Comparison of ENCODE assay signal across 7 mouse cellular contexts in the genomic region with DNA sequence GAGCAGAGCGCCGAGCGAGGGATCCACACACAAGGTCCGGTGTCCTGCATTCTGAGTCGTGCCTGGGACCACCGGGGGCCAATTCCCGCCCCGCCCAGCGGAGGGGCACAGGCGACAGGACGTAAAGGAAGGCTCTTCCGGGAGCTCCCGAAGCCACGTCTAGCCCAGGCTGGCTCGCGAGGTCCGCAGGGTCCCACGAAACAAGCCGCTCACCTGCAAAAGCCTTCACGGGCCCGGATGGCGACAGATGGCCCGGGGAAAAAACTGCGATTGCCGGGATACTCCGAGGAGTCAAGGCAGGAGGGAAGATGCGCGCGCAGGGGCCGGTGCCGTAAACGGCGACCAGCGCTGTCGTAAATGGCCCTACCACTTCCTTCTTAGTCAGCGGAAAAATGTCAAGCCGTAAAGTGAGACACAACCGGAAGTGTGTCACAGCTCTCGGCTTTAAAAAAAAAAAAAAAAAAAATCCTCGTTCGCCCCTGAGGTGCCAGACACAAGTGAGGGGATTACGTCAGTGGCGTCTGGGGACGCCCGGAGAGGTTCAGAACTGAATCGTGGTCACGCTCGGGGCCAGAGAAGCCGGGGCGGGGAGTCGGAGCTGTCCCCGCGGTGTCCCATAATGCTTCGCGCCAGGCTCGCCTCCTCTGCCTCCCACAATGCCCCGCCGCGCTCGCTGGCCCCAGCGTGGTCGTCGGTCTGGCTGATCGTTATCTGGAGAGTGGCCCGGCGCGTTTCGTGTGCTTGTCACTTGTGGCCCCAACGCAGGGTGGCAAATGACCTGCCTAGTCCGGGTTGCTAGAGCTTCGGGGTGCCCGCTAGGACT. TPM values are rescaled to one million over a fixed set of nuclear protein-coding genes. Genes with fewer than 3 reads are reported as not detected.
DNase-seq lines count a peak whose midpoint lies in the region; ATAC-seq lines count a peak whose summit lies in the region.

A gene (minus strand): TSS at position 344 of the 823 bp plus-strand sequence.

- peak; percentile 92 for ATAC-seq in intestine, embryonic 15.5 days

- no peaks in the 10 kb centered on the region for H3K27me3 ChIP-seq in intestine, embryonic 15.5 days (replicated peaks)
- H3K27me3 ChIP-seq in midbrain, embryonic 10.5 days (ENCODE audit: low read depth, poor library complexity, severe bottlenecking): no peaks in the 10 kb centered on the region

- peak within 1 kb of the TSS; percentile 87 for H3K9ac ChIP-seq in intestine, embryonic 15.5 days

- peaks cover 23% of the 10 kb centered on the region for H3K36me3 ChIP-seq in intestine, embryonic 15.5 days
- peaks cover 34% of the 10 kb centered on the region for H3K36me3 ChIP-seq in midbrain, embryonic 10.5 days

- H3K9me3 ChIP-seq in intestine, embryonic 15.5 days: no peaks in the 10 kb centered on the region
- no peaks in the 10 kb centered on the region for H3K9me3 ChIP-seq in midbrain, embryonic 10.5 days (replicated peaks)

- DNase-seq in adrenal gland, adult 2 months: peak; percentile 96
- DNase-seq in embryo, embryonic 11.5 days (ENCODE audit: low read depth, low spot score): peak; percentile 92
- peak; percentile 93 to 97 for DNase-seq in gastrocnemius, postnatal 36 days
- DNase-seq in left cerebral cortex, postnatal 25 days (ENCODE audit: low spot score in 2 of 2): peak; percentile 99
- DNase-seq in midbrain, embryonic 10.5 days (ENCODE audit: low spot score): peak; percentile 96
- peak; percentile 98 for DNase-seq in right cerebral cortex, postnatal 4 days

- peaks cover 8% of the 10 kb centered on the region for H3K4me1 ChIP-seq in intestine, embryonic 15.5 days (replicated peaks)
- H3K4me1 ChIP-seq in midbrain, embryonic 10.5 days: peaks cover 28% of the 10 kb centered on the region

- H3K4me3 ChIP-seq in intestine, embryonic 15.5 days (replicated peaks): peak within 1 kb of the TSS; percentile 70
- H3K4me3 ChIP-seq in midbrain, embryonic 10.5 days: peak within 1 kb of the TSS; percentile 92

- peak within 1 kb of the TSS; percentile 100 for H3K27ac ChIP-seq in intestine, embryonic 15.5 days
- peak within 1 kb of the TSS; percentile 95 for H3K27ac ChIP-seq in midbrain, embryonic 10.5 days (replicated peaks)

- peak within 1 kb of the TSS; percentile 79 for H3K4me2 ChIP-seq in intestine, embryonic 15.5 days (replicated peaks)

- under 1% methylated on average over 72 of the region's 72 CpGs for WGBS in intestine, embryonic 15.5 days
- WGBS in midbrain, embryonic 10.5 days: under 1% methylated on average over 72 of the region's 72 CpGs

- intact Hi-C loops in gastrocnemius, postnatal 36 days (cut with DNase I): loop anchor here (5.0 kb wide), 1 partner anchor 38 kb away; no protein-coding TSS in a partner anchor
- intact Hi-C loops in left cerebral cortex, postnatal 25 days (cut with DNase I): loop anchor here (2.0 to 10.0 kb wide), 2 partner anchors 36 to 464 kb away; no protein-coding TSS in a partner anchor

RNA-seq across cellular contexts. Expression of the gene that starts here (rescaled TPM):
- total RNA-seq in adrenal gland, adult 2 months (2021): 100 to 1,000 TPM; 149 to 195 TPM
- polyA plus RNA-seq in adrenal gland, adult 2 months (2012; rRNA removed): 190 and 196 TPM in 2 replicates
- total RNA-seq in gastrocnemius, postnatal 36 days (2021): 10 to 100 TPM; 52.9 to 53.9 TPM
- polyA plus RNA-seq in intestine, embryonic 15.5 days (2015; fragmentation: Nextera tagmentation; extraction: Ambion mirVana): 187 and 189 TPM in 2 replicates
- 100 to 1,000 TPM in 1 of 2 experiments, 10 to 100 TPM in 1; 97.3 to 105 TPM for total RNA-seq in left cerebral cortex, postnatal 25 days (2021)
- 240 and 263 TPM in 2 replicates for polyA plus RNA-seq in midbrain, embryonic 10.5 days (2016; fragmentation: Nextera tagmentation; extraction: Ambion mirVana)

Comparison
In these comparisons a context has a peak if more than half of its experiments do, and no peak if none do; other contexts are left out.
1. Peak in every context shown above with its lines: DNase-seq, ATAC-seq, H3K4me3 ChIP-seq and H3K27ac ChIP-seq.